Mouse (Mus musculus) CH12F3 (cell line): ENCODE measurements around the gene Lrrc9.

ENCODE experiments used
- in situ Hi-C: fragments of 300-500 bp; cut with MboI; formaldehyde crosslinking; loops from 2 replicates; pipeline ENCODE4 v1.14.3; 2020; ENCODE audit warnings: low sequenced_read_pairs

Gene Lrrc9

GRCm38 (mm10) chr12:72536021-72536597, 94.4 kb downstream of the Lrrc9 start, which contains the start of gene Pcnx4:
Gene Pcnx4, plus strand, starts transcription at chr12:72536383.
- in situ Hi-C loops: no loop called here

- in situ Hi-C loops: no loop called here
Observed at GRCm38 (mm10) chr12:72538571-72538970, 96.9 kb downstream of the Lrrc9 start.

GRCm38 (mm10) chr12:72554347-72554746, 112.7 kb downstream of the Lrrc9 start:
- in situ Hi-C loops: no loop called here

GRCm38 (mm10) chr12:72564281-72564795, 122.7 kb downstream of the Lrrc9 start:
- in situ Hi-C loops: no loop called here
